Mouse (Mus musculus) limb, embryonic 12.5 days (tissue): Measurements from ENCODE around the gene Herpud2. TPM values are rescaled to one million over a fixed set of nuclear protein-coding genes. Genes with fewer than 3 reads are reported as not detected.

ENCODE experiments used
- ATAC-seq: fragments of 200-750 bp; cut with Nextera tagmentation; 2 replicates; pipeline ENCODE4 v1.8.0; 2017; ENCODE audit warnings: low read depth, moderate TSS enrichment; ENCODE audit not compliant: insufficient number of reproducible peaks, insufficient read depth, low FRiP score, low TSS enrichment
- H3K27ac ChIP-seq: fragments of 300-500 bp; sonication (generic); 2 replicates; pipeline ENCODE4 v1.5.1; 2016; ENCODE audit warnings: mild to moderate bottlenecking, moderate library complexity
- H3K27me3 ChIP-seq: fragments of 300-500 bp; sonication (generic); 2 replicates; pipeline ENCODE4 v1.6.1; 2016; ENCODE audit warnings: mild to moderate bottlenecking, moderate library complexity
- H3K36me3 ChIP-seq: fragments of 300-500 bp; sonication (generic); 2 replicates; pipeline ENCODE4 v1.6.1; 2016; ENCODE audit warnings: mild to moderate bottlenecking, moderate library complexity
- H3K4me1 ChIP-seq: fragments of 300-500 bp; sonication (generic); replicated peaks from 2 replicates; pipeline ENCODE4 v1.6.1; 2016
- H3K4me2 ChIP-seq: fragments of 300-500 bp; sonication (generic); 2 replicates; pipeline ENCODE4 v1.6.1; 2016; ENCODE audit warnings: mild to moderate bottlenecking, moderate library complexity
- H3K4me3 ChIP-seq: fragments of 300-500 bp; sonication (generic); replicated peaks from 2 replicates; pipeline ENCODE4 v1.5.1; 2016; ENCODE audit warnings: mild to moderate bottlenecking
- H3K9ac ChIP-seq: fragments of 300-500 bp; sonication (generic); replicated peaks from 2 replicates; pipeline ENCODE4 v1.6.1; 2016; ENCODE audit warnings: mild to moderate bottlenecking, moderate library complexity
- H3K9me3 ChIP-seq: fragments of 300-500 bp; sonication (generic); 2 replicates; pipeline ENCODE4 v1.6.1; 2016; ENCODE audit warnings: mild to moderate bottlenecking, moderate library complexity
- WGBS: fragments of 180-500 bp; shearing (Covaris S2); methylation state at CpG from one replicate; pipeline ENCODE4 v1.1.7; 2016; 5-methylcytosine and 5-hydroxymethylcytosine counted together
- polyA plus RNA-seq: library from polyadenylated mRNA; unstranded; fragments of >200 nt; fragmentation: Nextera tagmentation; extraction: Ambion mirVana; gene quantifications from 2 replicates; pipeline ENCODE4 v1.2.1, GENCODE M21; 2016

The Herpud2 gene
- polyA plus RNA-seq, 1 experiment from 2014 or later: 36.1 TPM

DNA sequence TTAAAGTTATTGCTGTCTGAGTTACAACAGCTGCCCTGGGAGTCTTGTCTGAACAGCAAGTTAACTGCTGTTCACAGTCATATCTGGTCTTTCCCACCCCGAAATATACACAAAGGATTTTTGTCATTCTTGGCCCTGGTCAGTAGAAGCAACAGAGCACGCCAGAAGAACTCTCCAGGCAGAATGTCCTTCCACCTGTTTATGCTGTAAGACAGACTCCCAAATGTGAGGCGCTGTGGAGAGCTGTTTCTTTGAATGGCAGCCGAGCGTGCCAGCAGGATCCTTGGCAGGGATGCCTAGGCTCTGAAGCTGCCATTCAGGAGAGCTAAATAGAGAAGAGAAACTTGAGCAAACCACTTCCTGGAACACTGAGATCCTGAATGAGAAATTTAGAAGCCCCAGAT lies 23.4 kb upstream of the Herpud2 start:
- Histone ChIP-seq H3K9me3 (no peaks in the 10 kb centered on the region), H3K9ac (no peak overlapping the region), H3K4me3 (no peak overlapping the region), H3K27me3 (no peaks in the 10 kb centered on the region), H3K4me1 (no peaks in the 10 kb centered on the region; the same call in 1 of the 2 replicates), H3K4me2 (peak overlapping the region; percentile 27), H3K36me3 (no peaks in the 10 kb centered on the region), H3K27ac (peak overlapping the region; percentile 76; the same call in 1 of the 2 replicates)
- WGBS: 42% methylated on average over 5 of the region's 5 CpGs
- no peak for ATAC-seq

DNA sequence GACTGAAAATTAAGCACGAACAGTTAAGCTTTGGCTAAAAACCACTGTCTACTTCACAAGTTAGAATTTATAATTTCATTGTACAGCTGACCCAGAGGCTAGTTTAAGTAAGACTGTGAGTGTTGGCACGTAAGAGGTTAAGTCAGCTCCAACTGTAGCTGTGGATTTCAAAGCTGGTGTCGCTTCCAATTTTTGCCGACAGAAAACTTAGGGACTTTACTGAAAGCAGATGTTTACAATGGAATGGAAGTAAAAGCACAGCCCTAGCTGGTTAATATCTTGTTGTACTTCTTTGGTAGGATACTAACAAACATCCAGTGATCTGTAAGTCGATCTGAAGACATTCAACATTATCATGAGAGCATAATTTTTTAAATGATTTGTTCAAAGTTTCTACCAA lies 23.0 kb upstream of the Herpud2 start:
- no peak for ATAC-seq
- H3K27ac ChIP-seq: peak overlapping the region; percentile 76; the same call in 1 of the 2 replicates
- WGBS: 45% methylated on average over 5 of the region's 5 CpGs
- H3K27me3 ChIP-seq: no peaks in the 10 kb centered on the region
- H3K4me3 ChIP-seq: no peak overlapping the region
- peak overlapping the region; percentile 27; the same call in 1 of the 2 replicates for H3K4me2 ChIP-seq
- no peaks in the 10 kb centered on the region; the same call in 1 of the 2 replicates for H3K4me1 ChIP-seq
- H3K36me3 ChIP-seq: no peaks in the 10 kb centered on the region
- H3K9me3 ChIP-seq: no peaks in the 10 kb centered on the region
- H3K9ac ChIP-seq: no peak overlapping the region

DNA sequence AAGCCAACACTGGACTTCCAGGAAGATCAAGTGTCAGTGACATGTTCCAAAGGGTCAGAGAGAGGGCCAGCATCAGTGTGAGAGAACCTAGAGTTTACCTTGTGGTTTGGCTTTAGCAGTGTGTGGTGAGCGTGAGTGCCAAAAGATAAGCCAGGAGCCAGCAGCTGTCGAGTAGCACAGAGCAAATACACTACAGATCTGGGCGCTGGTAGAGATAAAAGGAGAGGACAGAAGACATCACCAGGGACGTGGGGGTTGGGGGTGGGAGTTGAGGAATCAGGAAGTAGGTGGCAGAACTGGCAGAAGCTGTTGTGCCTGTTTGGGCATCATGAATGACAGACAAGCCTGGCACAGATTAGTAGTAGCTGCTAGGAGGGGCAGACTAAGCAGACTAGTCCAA lies 21.6 kb upstream of the Herpud2 start:
- H3K4me3 ChIP-seq: no peak overlapping the region
- no peak for ATAC-seq
- 66% methylated on average over 4 of the region's 4 CpGs for WGBS
- H3K27me3 ChIP-seq: no peaks in the 10 kb centered on the region
- H3K4me1 ChIP-seq: no peaks in the 10 kb centered on the region; the same call in 1 of the 2 replicates
- H3K27ac ChIP-seq: no peak overlapping the region
- no peak overlapping the region for H3K9ac ChIP-seq
- no peaks in the 10 kb centered on the region for H3K36me3 ChIP-seq
- H3K4me2 ChIP-seq: no peak overlapping the region
- no peaks in the 10 kb centered on the region for H3K9me3 ChIP-seq

DNA sequence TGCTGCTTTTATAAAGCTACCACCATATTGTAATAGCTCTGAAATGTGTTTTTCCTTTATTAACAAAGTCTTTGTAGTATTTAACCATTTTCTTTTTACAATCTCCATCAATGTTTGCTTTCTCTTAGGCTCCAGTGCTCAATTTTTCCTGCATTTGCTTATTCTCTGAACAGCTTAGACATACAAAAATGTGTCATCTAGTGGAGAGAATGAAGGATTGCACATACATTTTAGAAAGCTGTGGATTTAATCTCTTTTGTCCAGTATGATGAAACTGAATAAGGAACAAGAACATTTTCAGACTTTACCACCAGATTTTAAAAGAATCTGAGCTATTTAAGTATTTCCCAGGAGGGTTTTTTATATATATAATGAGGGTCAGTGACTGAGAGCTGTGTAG lies 18.0 kb upstream of the Herpud2 start:
- H3K27me3 ChIP-seq: no peaks in the 10 kb centered on the region
- no peak overlapping the region for H3K4me2 ChIP-seq
- no peak overlapping the region for H3K9ac ChIP-seq
- ATAC-seq: no peak
- no peaks in the 10 kb centered on the region for H3K36me3 ChIP-seq
- H3K9me3 ChIP-seq: no peaks in the 10 kb centered on the region
- no peaks in the 10 kb centered on the region for H3K4me1 ChIP-seq
- no peak overlapping the region for H3K27ac ChIP-seq
- no peak overlapping the region for H3K4me3 ChIP-seq

DNA sequence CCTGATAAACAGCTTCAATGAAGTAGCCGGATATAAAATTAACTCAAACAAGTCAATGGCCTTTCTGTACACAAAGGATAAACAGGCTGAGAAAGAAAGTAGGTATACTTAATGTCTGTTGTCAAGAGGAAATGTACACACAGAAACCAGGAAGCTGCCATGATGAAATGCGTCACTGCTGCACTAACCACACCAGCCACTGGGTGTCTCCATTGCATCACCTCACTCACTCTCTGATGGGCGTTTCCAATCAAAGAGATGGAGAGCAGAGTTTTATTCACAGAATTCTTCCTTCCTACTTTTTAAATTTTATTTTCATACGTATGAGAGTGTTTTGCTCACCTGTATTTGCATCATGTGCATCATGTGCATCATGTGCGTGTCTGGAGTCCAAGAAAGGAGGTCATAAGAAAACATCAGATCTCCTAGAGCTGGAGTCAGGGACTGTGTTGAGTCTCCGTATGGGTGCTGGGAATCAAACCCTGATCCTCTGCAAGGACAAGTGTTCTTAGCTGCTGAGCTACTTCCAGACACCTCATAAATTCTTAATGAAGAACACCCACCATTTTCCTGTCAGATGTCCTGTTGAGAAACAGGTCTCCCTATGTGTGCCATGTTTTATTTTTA lies 16.0 kb upstream of the Herpud2 start:
- Histone ChIP-seq H3K4me2 (no peak overlapping the region), H3K4me1 (no peaks in the 10 kb centered on the region), H3K36me3 (no peaks in the 10 kb centered on the region), H3K9ac (no peak overlapping the region), H3K27me3 (no peaks in the 10 kb centered on the region), H3K4me3 (no peak overlapping the region), H3K9me3 (no peaks in the 10 kb centered on the region), H3K27ac (no peak overlapping the region)
- ATAC-seq: no peak
- 32% methylated on average over 6 of the region's 6 CpGs for WGBS

DNA sequence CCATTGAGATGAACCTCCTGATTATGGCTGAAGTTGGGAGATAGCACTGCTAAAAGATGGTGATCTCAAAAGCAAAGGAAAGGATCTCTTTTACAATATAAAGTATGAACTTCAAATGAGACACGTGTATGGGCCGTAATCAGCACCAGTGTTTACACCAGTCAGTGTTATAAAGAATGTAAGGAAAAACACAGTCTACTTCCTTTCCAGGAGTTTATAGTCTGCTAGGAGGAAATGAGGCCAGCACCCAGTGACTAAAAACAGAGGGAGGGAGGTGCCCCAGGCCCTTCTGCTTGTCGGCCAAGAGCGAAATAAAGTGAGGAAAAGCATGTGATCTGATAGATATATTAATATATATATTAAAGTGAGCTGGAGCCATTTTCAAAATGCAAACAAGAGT lies 6.6 kb upstream of the Herpud2 start:
- H3K36me3 ChIP-seq: no peaks in the 10 kb centered on the region
- no peak for ATAC-seq
- H3K27ac ChIP-seq: no peak overlapping the region
- WGBS: 51% methylated on average over 4 of the region's 4 CpGs
- no peak overlapping the region for H3K4me2 ChIP-seq
- H3K4me3 ChIP-seq: no peak overlapping the region
- no peaks in the 10 kb centered on the region for H3K27me3 ChIP-seq
- no peaks in the 10 kb centered on the region; the same call in 1 of the 2 replicates for H3K4me1 ChIP-seq
- H3K9me3 ChIP-seq: no peaks in the 10 kb centered on the region
- H3K9ac ChIP-seq: no peak overlapping the region

DNA sequence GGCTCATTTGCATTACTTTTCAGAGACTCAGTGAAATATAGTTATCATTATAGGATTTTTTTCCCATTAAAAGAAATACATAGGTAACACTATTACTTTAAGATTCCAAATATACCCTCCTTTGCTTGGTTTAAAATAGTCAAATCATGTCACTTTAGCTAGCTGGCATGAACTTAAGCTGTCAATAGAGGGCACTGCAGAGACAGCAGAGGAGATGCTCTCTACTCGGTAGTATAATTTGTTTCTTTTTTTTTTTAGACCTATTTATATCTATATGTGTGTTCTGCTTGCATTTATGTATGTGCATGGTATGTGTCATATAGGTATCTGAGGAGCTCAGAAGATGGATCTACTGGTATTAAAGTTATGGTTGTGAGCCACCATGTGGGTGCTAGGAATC lies 4.8 kb upstream of the Herpud2 start:
- no peak overlapping the region for H3K27ac ChIP-seq
- no peak overlapping the region for H3K9ac ChIP-seq
- no peak overlapping the region for H3K4me3 ChIP-seq
- H3K4me1 ChIP-seq: peaks cover 4% of the 10 kb centered on the region; the same call in 1 of the 2 replicates
- H3K9me3 ChIP-seq: no peaks in the 10 kb centered on the region
- ATAC-seq: no peak
- no peak overlapping the region for H3K4me2 ChIP-seq
- WGBS: 23% methylated on average over 1 of the region's 1 CpGs
- no peaks in the 10 kb centered on the region for H3K27me3 ChIP-seq
- H3K36me3 ChIP-seq: no peaks in the 10 kb centered on the region

DNA sequence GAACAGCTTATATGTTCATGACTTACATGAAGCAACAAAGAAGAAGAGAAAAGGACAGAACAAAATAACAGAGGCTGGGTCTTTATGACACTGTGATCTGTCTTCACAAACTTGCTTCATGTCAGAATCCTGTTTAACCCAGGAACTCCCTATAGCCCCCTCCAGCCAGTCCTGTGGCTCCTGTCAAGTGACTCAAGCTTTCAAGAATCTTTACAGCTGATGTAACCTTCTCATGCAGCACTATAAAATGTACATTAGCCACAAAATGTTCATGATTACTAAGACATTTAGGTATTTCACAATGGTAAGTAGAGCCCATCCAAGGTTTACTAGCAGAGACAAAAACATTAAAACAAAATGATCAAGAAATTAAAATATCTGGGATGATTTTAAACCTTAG lies 1.4 kb upstream of the Herpud2 start:
- H3K4me3 ChIP-seq: no peak overlapping the region
- H3K9me3 ChIP-seq: no peaks in the 10 kb centered on the region
- ATAC-seq: no peak
- H3K27me3 ChIP-seq: no peaks in the 10 kb centered on the region
- H3K4me1 ChIP-seq: peaks cover 20% of the 10 kb centered on the region
- no peaks in the 10 kb centered on the region for H3K36me3 ChIP-seq
- no peak overlapping the region for H3K27ac ChIP-seq
- no peak overlapping the region for H3K9ac ChIP-seq
- H3K4me2 ChIP-seq: no peak overlapping the region

DNA sequence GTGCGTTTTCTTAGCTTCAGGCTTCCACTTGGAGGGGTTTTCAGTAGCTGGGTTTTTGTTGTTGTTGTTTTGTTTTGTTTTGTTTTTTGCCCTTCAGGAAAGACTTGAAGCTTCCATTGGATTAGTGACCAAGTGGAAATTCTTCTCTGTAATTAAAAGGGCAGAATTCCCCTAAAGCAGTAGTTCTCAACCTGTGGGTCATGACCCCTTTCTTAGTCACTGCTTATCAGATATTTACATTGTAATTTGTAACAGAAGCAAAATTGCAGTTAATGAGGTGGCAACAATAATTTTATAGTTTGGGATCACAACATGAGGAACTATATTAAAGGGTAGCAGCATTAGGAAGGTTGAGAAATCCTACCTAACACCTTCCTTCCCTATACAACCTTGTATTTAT lies 837 bp upstream of the Herpud2 start:
- no peak for ATAC-seq
- H3K36me3 ChIP-seq: no peaks in the 10 kb centered on the region
- peak overlapping the region; percentile 80 for H3K4me2 ChIP-seq
- H3K4me1 ChIP-seq: peaks cover 20% of the 10 kb centered on the region
- 12% methylated on average over 1 of the region's 1 CpGs for WGBS
- no peaks in the 10 kb centered on the region for H3K9me3 ChIP-seq
- peak overlapping the region; percentile 90; the same call in 1 of the 2 replicates for H3K9ac ChIP-seq
- H3K4me3 ChIP-seq: peak overlapping the region; percentile 86
- no peaks in the 10 kb centered on the region for H3K27me3 ChIP-seq
- peak overlapping the region; percentile 100 for H3K27ac ChIP-seq

DNA sequence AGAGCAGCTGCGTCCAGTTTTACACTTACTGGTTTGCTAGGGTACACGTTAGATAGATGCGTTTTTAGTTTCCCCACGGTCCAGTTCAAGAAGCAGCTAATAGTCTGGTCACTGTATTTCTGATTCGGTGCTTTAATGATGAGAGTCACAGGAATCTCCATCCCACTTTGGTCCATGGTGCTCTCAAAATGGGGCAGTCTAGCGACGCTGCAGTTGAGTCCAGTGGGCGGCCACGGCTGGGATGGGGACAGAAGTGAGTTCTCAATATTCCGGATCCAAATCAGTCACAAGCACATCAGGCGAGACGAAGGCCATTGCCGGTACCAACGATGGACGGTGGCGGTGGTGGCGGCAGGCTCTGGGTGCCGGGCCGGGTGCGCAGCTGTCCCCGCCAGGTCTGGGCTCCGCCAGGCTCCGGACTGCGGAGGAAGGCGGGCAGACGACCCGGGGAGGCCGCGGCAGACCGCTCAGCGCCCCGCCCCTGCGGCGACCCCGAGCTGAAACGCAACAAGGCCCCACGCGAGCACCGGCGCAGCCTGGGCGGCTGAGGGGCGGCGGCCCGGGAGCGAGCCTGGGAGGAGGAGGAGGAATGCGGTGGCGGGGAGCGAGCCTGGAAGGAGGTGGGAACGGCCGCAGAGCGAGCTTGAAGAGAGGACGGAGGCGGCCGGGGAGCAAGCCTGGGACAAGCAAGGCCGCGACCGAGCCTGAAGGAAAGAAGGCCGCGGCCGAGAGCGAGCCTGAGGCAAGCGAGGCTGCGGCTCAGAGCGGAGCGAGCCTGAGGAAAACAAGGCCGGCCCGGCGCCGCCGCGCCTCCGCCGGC lies 619 bp downstream of the Herpud2 start:
- H3K36me3 ChIP-seq: no peaks in the 10 kb centered on the region
- under 1% methylated on average over 73 of the region's 73 CpGs for WGBS
- no peaks in the 10 kb centered on the region for H3K9me3 ChIP-seq
- peak overlapping the region; percentile 80 for H3K4me2 ChIP-seq
- peak overlapping the region; percentile 90 for H3K9ac ChIP-seq
- H3K27me3 ChIP-seq: no peaks in the 10 kb centered on the region
- peak overlapping the region; percentile 86 for H3K4me3 ChIP-seq
- H3K4me1 ChIP-seq: peaks cover 20% of the 10 kb centered on the region
- H3K27ac ChIP-seq: peak overlapping the region; percentile 100
- peak; percentile 72 for ATAC-seq

DNA sequence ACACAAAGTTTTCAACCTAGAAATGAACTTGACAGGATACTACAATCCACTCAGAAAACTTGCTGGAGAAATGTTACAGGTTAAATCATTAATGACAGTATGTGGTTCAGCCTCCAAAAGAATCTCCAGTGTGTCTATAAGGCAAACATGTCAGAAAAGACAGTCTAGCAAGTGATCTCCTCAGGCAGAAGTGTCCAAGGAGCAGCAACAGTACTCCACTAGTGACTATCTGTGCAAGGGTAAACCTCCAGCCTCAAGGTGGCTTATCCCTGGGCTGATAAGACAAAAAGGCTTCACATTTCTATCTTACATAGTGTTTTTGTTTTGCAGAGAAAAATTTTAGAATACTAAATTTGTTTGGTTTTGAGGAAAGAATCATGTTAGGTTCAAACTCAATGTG lies 2.9 kb downstream of the Herpud2 start:
- peak overlapping the region; percentile 29 for H3K4me2 ChIP-seq
- H3K27me3 ChIP-seq: no peaks in the 10 kb centered on the region
- no peak overlapping the region for H3K4me3 ChIP-seq
- no peak for ATAC-seq
- H3K4me1 ChIP-seq: peaks cover 20% of the 10 kb centered on the region
- H3K9me3 ChIP-seq: no peaks in the 10 kb centered on the region
- H3K27ac ChIP-seq: no peak overlapping the region
- no peak overlapping the region for H3K9ac ChIP-seq
- H3K36me3 ChIP-seq: peaks cover 3% of the 10 kb centered on the region; the same call in 1 of the 2 replicates
